Mouse (Mus musculus) heart, adult 18-20 months (tissue): ENCODE measurements around the gene A830018L16Rik. TPM values are rescaled to one million over a fixed set of nuclear protein-coding genes. Genes with fewer than 3 reads are reported as not detected.

Experiments
- DNase-seq, 2 experiments: peaks; one replicate each; pipeline ENCODE4 v3.0.0; 2021 to 2022; ENCODE audit warnings: mixed read lengths in 1 of 2
- total RNA-seq, 2 experiments: library from RNA; stranded (reverse); gene quantifications; 2 replicates each; pipeline ENCODE4 v1.2.3; 2021

Gene A830018L16Rik
- total RNA-seq, 2 experiments from 2014 or later = 0.31 TPM; not detected in 1

DNA sequence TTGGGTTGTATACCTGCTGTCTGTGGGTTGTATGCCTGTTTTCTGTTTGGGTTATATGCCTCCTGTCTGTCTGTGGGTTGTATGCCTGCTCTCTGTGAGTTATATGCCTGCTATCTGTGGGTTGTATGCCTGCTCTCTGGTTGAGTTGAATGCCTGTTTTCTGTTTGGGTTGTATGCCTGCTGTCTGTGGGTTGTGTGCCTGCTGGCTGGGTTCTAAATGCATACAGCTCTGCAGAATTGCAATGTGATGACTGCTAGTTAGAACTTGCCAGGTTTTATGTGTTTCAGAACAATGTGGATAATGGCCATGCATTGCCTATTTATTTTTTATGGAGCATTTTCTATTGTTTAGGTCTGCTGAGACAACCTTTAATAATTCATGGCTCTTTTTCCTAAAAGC, 236.2 kb downstream of the A830018L16Rik start:
- no peak for DNase-seq

GRCm38 (mm10) chr1:11652773-11653172, 238.9 kb downstream of the A830018L16Rik start:
- no peak for DNase-seq

- peak; percentile 10 to 69 for DNase-seq
These were observed 243.6 kb downstream of the A830018L16Rik start for GRCm38 (mm10) chr1:11657341-11658060.

- no peak for DNase-seq
These were observed 244.2 kb downstream of the A830018L16Rik start for GRCm38 (mm10) chr1:11658061-11658625.

DNA sequence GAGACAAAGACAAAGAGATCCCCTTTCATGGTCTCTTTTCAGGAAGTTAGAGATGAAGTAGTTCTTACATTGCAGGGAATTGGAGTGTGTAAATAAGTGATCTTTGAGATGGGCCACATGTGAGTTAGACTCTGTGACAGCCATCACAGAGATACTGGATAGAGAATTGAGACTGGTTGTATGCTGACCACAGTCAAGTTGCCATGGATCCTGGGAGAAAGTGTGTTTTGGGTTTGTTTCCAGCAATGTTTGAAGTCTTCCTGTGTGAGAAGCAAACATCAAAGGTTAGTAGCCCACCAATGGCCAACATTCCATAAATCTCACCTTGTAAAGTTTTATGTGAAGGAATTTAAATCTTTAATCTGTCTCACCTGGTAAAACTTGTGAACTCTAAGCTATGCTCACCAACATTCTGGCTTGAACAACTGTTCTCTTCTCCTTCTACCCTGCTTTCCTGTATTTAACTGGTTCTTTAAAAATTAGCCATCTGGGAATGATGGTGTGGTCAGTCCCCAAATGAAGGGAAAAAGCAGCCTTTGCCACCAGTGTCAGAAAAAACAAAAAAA, 330.9 kb downstream of the A830018L16Rik start:
- DNase-seq = no peak

- no peak for DNase-seq
These were observed 334.5 kb downstream of the A830018L16Rik start for GRCm38 (mm10) chr1:11748424-11748823.

DNA sequence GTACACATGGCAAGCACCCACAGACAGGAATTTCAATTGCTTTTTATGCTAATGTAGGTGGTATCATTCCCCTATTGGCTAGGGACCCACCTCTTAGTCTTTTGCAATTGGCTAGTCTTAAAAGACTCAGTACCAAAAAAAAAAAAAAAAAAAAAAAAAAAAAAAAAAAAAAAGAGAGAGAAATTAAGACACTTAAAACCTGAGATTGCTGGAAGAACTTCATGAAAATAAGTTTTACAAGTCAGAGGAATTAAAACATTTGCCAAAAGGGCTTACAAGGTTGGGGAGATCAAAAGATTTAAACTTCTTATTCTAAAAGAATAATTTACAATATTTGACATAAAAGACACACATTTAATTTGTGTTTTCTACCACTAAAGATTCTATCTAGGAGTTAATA, 336.2 kb downstream of the A830018L16Rik start:
- no peak for DNase-seq

DNA sequence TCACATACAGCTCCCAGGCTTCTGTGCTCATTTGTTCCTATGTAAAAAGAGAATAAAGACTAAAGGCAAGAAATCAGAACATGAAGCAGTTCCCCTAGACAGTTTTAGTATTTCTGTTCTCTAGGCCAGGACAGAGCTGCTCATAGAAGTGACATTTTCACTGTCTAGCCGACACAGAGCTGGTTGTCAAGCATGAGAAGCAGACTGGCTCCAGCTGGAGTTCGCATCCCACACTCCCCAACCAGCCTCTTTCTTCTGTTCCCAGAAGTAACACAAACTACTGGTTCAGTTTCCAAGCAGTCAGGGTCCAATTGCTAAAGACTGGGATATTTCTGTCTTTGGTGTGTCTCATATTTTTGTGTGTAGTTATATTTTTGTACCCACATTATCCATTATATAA, 336.7 kb downstream of the A830018L16Rik start:
- no peak for DNase-seq

DNA sequence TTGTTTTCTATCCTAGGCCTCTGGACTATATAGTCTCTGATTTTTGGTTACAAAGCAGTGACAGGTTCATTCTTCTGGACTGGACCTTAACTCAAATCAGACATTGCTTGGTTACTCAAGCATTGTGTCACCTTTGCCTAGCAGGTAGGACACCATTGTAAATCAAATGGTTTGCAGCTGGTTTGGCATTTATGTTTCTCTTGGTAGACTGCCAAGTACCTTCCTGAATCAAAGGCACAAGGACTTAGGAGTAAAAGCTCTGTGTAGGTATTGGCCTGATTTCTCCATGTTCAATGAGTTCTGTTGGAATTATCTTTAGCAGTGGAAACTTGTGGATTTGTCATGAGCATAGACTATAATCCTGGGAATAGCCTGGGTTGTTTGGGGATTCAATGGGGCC, 338.1 kb downstream of the A830018L16Rik start:
- no peak for DNase-seq

- DNase-seq = no peak
These were observed 374.4 kb downstream of the A830018L16Rik start for GRCm38 (mm10) chr1:11788264-11788663.

DNA sequence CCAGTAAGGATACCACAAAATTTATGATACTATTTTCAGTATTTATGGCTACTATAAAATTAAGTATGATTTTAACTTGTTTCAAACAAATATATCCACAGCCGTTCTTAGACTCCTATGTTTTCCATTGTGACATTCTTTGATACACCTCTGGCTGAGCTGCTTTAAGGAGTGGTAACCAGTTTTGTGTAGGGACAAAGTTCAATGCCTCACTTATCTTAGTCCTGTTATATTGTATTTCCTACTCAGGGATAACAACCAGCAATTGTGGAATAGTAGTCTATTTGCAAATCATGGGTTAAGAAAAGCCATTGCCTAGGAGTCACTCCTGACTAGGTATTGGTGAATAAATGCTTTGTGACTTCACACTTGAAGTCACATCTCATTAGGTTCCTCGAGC, 378.9 kb downstream of the A830018L16Rik start:
- DNase-seq = no peak

- no peak for DNase-seq
These were observed 381.8 kb downstream of the A830018L16Rik start for GRCm38 (mm10) chr1:11795666-11796065.

- DNase-seq = no peak
These were observed 458.9 kb downstream of the A830018L16Rik start for GRCm38 (mm10) chr1:11872847-11873246.

DNA sequence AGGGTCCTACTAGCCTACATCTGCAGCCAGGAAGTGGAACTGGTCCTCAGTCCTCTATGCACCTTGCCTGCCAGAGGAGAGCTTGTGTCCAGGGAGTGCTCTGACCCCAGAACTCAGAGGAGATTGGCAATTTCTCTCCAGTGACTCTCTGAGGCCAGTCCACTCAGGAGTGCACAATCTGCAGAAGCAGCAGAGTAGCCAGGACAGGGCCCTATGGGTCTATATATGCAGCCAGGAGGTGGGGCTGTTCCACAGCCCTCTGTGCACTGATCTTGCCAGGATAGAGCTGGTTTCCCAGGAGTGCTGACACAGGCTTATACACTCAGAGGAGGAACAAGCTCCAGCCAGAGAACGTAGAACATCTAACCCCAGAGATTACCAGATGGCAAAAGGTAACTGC, 459.7 kb downstream of the A830018L16Rik start:
- DNase-seq = peak in 1 of 2 experiments; percentile 0

GRCm38 (mm10) chr1:11881706-11882105, 467.8 kb downstream of the A830018L16Rik start:
- DNase-seq = no peak

DNA sequence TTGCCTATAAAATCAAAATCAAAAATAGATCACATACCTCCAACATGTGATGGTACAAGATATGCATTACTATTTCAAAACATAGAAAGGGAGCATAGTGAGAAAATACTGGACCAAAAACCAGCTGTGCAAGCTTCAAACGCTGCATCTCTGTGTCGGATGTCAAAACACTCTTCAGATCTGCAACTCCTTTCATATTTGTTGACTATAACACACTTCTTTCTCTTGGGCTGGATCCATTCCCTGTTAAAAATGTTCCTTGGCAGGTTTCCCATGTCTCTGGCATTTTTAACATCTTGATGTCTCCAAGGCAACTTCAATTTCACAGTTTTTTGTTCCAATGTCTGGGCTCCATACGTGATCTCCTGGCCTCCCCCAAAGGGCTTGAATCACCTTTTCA, 481.8 kb downstream of the A830018L16Rik start:
- no peak for DNase-seq

- DNase-seq = no peak
These were observed 502.0 kb downstream of the A830018L16Rik start for GRCm38 (mm10) chr1:11915873-11916272.

DNA sequence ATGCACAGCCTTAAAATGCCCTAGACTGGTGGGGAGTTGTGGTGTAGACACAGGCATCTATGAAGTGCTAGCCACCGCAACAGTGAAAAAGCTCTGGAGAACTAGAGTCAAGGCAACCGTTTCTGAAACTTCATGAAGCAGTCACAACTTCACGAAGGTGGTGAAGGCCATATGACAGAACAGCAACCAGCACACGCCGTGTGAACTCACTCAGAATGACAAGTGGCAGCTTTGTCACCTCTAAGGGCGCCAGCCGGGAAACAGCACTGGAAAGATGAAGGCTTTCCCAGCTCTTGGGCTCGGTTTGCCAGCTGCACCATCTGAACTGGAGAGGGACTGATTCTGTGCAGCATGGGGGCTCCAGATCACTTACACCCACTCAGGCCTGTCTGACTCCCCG, 523.1 kb downstream of the A830018L16Rik start:
- DNase-seq = no peak

- peak; percentile 1 to 3 for DNase-seq
These were observed 545.7 kb downstream of the A830018L16Rik start for GRCm38 (mm10) chr1:11959421-11960206.

- DNase-seq = no peak
These were observed 568.8 kb downstream of the A830018L16Rik start for GRCm38 (mm10) chr1:11982590-11983136.

DNA sequence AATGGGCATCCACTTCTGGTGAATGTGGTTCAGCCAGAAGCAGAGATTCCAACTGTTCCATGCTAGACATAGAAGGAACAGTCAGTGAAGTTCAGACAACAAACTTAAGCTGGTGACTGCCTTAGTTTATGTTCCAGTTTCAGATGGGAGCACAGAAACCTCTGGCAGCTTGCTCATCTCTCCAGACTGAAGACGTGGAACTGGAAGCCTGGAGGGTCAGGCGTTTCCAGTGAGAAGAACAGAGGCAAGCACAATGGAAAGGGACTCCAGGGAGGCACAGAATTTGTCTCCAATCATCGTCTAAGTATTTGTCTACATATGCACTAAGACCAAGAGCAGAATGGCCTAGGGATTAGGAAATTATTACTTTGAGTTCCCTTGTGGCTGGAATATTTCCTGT, 576.1 kb downstream of the A830018L16Rik start:
- DNase-seq = peak; percentile 14 to 27

GRCm38 (mm10) chr1:11996297-11996878, 582.5 kb downstream of the A830018L16Rik start:
- no peak for DNase-seq
